Mouse (Mus musculus) hindbrain, embryonic 11.5 days (tissue): ENCODE measurements at regions not wholly inside any gene's neighbourhood (a gene's known extent, or its start where the extent isn't known, plus 50 kb on each side); places are given as distances from the start of the nearest gene placed in this dataset.
A peak's percentile ranks its signal among the peaks of the same experiment; 100 is the strongest.

ENCODE experiments used
- ATAC-seq: fragments of 200-750 bp; cut with Nextera tagmentation; 2 replicates; pipeline ENCODE4 v1.8.0; 2017; ENCODE audit warnings: mild to moderate bottlenecking, moderate TSS enrichment, moderate library complexity; ENCODE audit not compliant: low FRiP score
- DNase-seq: peaks from one replicate; pipeline ENCODE4 v3.0.0-alpha.2; 2015; ENCODE audit warnings: low spot score
- H3K27ac ChIP-seq: fragments of 300-500 bp; sonication (generic); 2 replicates; pipeline ENCODE4 v1.5.1; 2014; ENCODE audit warnings: mild to moderate bottlenecking, low read depth, low read length
- H3K27me3 ChIP-seq: fragments of 300-500 bp; sonication (generic); 2 replicates; pipeline ENCODE4 v1.6.1; 2014; ENCODE audit warnings: mild to moderate bottlenecking, low read length, moderate library complexity, mixed read lengths; ENCODE audit not compliant: control insufficient read depth, insufficient read depth
- H3K36me3 ChIP-seq: fragments of 300-500 bp; sonication (generic); 2 replicates; pipeline ENCODE4 v1.6.1; 2014; ENCODE audit warnings: mild to moderate bottlenecking, low read length, moderate library complexity, mixed read lengths; ENCODE audit not compliant: control insufficient read depth, insufficient read depth
- H3K4me1 ChIP-seq: fragments of 300-500 bp; sonication (generic); replicated peaks from 2 replicates; pipeline ENCODE4 v1.6.1; 2014; ENCODE audit warnings: low read length, mixed read lengths; ENCODE audit not compliant: control insufficient read depth, insufficient read depth
- H3K4me2 ChIP-seq: fragments of 300-500 bp; sonication (generic); replicated peaks from 2 replicates; pipeline ENCODE4 v1.6.1; 2014; ENCODE audit warnings: mild to moderate bottlenecking, low read depth, low read length
- H3K4me3 ChIP-seq: fragments of 300-500 bp; sonication (generic); 2 replicates; pipeline ENCODE4 v1.5.1; 2014; ENCODE audit warnings: low read depth, low read length
- H3K9ac ChIP-seq: fragments of 300-500 bp; sonication (generic); 2 replicates; pipeline ENCODE4 v1.6.1; 2014; ENCODE audit warnings: low read depth, low read length
- H3K9me3 ChIP-seq: fragments of 300-500 bp; sonication (generic); 2 replicates; pipeline ENCODE4 v1.6.1; 2016; ENCODE audit warnings: low read length; ENCODE audit not compliant: control insufficient read depth
- WGBS: fragments of 180-500 bp; shearing (Covaris S2); extraction: QIAGEN DNeasy Blood & Tissue Kit; methylation state at CpG from one replicate; pipeline ENCODE4 v1.1.7; 2014; 5-methylcytosine and 5-hydroxymethylcytosine counted together

GRCm38 (mm10) chr4:29732513-29732912 is 919.6 kb downstream of the Epha7 start:
- Histone ChIP-seq H3K9me3 (no peaks in the 10 kb centered on the region), H3K4me1 (no peaks in the 10 kb centered on the region), H3K27me3 (no peaks in the 10 kb centered on the region), H3K9ac (no peak overlapping the region), H3K27ac (no peak overlapping the region), H3K4me2 (no peak overlapping the region), H3K4me3 (no peak overlapping the region), H3K36me3 (no peaks in the 10 kb centered on the region)
- ATAC-seq = no peak
- DNase-seq = no peak
- WGBS = 66% methylated on average over 3 of the region's 3 CpGs

GRCm38 (mm10) chr4:29741991-29742390 is 929.1 kb downstream of the Epha7 start:
- Histone ChIP-seq H3K4me1 (no peaks in the 10 kb centered on the region), H3K4me3 (no peak overlapping the region), H3K4me2 (no peak overlapping the region), H3K9me3 (no peaks in the 10 kb centered on the region), H3K9ac (no peak overlapping the region), H3K27me3 (no peaks in the 10 kb centered on the region), H3K27ac (no peak overlapping the region), H3K36me3 (no peaks in the 10 kb centered on the region)
- WGBS = 71% methylated on average over 5 of the region's 5 CpGs
- ATAC-seq (no peak), DNase-seq (peak; percentile 11)

GRCm38 (mm10) chr4:29742746-29743145 is 929.8 kb downstream of the Epha7 start:
- H3K4me1 ChIP-seq = no peaks in the 10 kb centered on the region
- no peak overlapping the region for H3K4me3 ChIP-seq
- no peak for ATAC-seq
- DNase-seq = no peak
- no peak overlapping the region for H3K4me2 ChIP-seq
- no peak overlapping the region for H3K9ac ChIP-seq
- no peaks in the 10 kb centered on the region for H3K27me3 ChIP-seq
- H3K9me3 ChIP-seq = no peaks in the 10 kb centered on the region
- H3K36me3 ChIP-seq = no peaks in the 10 kb centered on the region
- no peak overlapping the region for H3K27ac ChIP-seq
- whole genome bisulfite sequencing = 64% methylated on average over 2 of the region's 2 CpGs
